Mouse (Mus musculus) E14TG2a.4 (cell line): Measurements from ENCODE around the gene Dcp1b.

Experiments
- CTCF ChIP-seq: conservative IDR thresholded peaks from 2 replicates; pipeline ENCODE4 v1.5.1; 2014; ENCODE audit warnings: low read length
- NANOG ChIP-seq: IDR thresholded peaks from 2 replicates; pipeline ENCODE4 v1.6.1; 2014; ENCODE audit warnings: borderline replicate concordance, low read length, mixed read lengths
- POU5F1 ChIP-seq: IDR thresholded peaks from 2 replicates; pipeline ENCODE4 v1.6.1; 2014; ENCODE audit warnings: low read length, borderline replicate concordance

DNA sequence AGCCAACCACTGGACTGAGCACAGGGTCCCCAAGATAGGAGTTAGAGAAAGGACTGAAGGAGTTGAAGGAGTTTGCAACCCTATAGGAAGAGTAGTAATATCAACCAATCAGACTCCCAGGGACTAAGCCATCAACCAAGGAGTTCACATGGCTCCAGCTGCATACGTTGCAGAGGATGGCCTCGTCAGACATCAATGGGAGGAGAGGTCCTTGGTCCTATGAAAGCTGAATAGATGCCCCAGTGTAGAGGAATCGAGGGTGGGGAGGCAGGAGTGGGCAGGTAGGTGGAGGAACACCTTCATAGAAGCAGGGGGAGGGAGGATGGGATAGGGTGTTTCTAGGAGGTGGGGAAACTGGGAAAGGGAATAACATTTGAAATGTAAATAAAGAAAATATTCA lies 29.9 kb downstream of the Dcp1b start:
- TF ChIP-seq CTCF (no peak), POU5F1 (no peak), NANOG (no peak)
